Mouse (Mus musculus): Measurements from ENCODE around the gene Flad1. TPM values are rescaled to one million over a fixed set of nuclear protein-coding genes. Genes with fewer than 3 reads are reported as not detected.

Gene Flad1
- polyA plus RNA-seq, 1 experiment, result 58.3 TPM

DNA sequence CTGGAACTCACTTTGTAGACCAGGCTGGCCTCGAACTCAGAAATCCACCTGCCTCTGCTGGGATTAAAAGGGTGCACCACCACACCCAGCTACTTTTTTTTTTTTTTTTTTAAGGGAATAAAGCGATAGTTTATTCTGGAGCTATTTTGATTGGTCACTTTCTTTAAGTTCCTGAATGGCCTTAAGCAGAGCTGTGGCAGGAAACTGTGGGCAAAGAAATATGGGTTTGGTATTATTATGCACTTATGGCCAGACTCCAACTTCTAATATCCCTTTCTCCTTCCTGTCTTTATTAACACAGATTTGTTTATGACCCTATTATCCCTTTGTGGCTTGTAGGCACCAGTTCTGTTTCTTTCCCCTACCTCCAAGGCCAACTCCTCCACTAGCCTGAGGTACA is 8.8 kb upstream of the Flad1 start:
- Histone ChIP-seq H3K27ac (ENCODE audit: control insufficient read depth, insufficient read depth, low read length) (no peak overlapping the region), H3K4me3 (ENCODE audit: control insufficient read depth, insufficient read depth, low read length) (no peak overlapping the region), H3K36me3 (ENCODE audit: control insufficient read depth, insufficient read depth, low read length) (peaks cover 18% of the 10 kb centered on the region), H3K27me3 (ENCODE audit: control insufficient read depth, insufficient read depth, low read length) (no peaks in the 10 kb centered on the region), H3K4me1 (replicated peaks; ENCODE audit: control insufficient read depth, insufficient read depth, low read length) (peaks cover 9% of the 10 kb centered on the region)
- 70% methylated on average over 2 of the region's 2 CpGs for WGBS
- DNase-seq, result no peak
- TF ChIP-seq CTCF (IDR thresholded peaks at IDR 0.05; ENCODE audit: borderline replicate concordance, control insufficient read depth, extremely low read depth, insufficient read depth, low read length, poor library complexity) (no peak), POLR2A (IDR thresholded peaks at IDR 0.05; ENCODE audit: control insufficient read depth, extremely low read depth, insufficient read depth, low read length, poor library complexity) (no peak)

DNA sequence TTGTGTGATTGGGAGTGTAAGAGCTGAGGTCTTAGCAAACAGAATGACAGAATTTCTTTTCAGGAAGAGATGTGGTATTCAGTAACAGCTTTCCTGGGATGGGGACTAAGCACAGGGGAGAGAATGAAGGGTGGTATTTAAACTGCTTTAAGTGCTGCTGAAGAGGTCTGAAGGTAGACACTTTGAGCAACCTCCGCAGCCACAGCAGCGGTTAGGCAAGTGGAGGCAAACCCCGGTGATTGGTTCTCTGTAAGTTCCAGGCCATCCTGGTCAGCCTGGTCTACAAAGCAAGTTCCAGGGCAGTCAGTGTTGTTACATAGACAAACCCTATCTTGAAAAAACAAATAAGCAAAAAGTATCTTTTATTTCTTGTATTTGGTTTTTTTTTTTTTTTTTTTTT is 8.3 kb upstream of the Flad1 start:
- TF ChIP-seq POLR2A (IDR thresholded peaks at IDR 0.05; ENCODE audit: control insufficient read depth, extremely low read depth, insufficient read depth, low read length, poor library complexity), result no peak
- TF ChIP-seq CTCF (IDR thresholded peaks at IDR 0.05; ENCODE audit: borderline replicate concordance, control insufficient read depth, extremely low read depth, insufficient read depth, low read length, poor library complexity), result no peak
- Histone ChIP-seq H3K36me3 (ENCODE audit: control insufficient read depth, insufficient read depth, low read length) (peaks cover 16% of the 10 kb centered on the region), H3K27ac (ENCODE audit: control insufficient read depth, insufficient read depth, low read length) (no peak overlapping the region), H3K4me3 (ENCODE audit: control insufficient read depth, insufficient read depth, low read length) (no peak overlapping the region), H3K4me1 (replicated peaks; ENCODE audit: control insufficient read depth, insufficient read depth, low read length) (peaks cover 9% of the 10 kb centered on the region), H3K27me3 (ENCODE audit: control insufficient read depth, insufficient read depth, low read length) (no peaks in the 10 kb centered on the region)
- 75% methylated on average over 3 of the region's 3 CpGs for WGBS
- no peak for DNase-seq

DNA sequence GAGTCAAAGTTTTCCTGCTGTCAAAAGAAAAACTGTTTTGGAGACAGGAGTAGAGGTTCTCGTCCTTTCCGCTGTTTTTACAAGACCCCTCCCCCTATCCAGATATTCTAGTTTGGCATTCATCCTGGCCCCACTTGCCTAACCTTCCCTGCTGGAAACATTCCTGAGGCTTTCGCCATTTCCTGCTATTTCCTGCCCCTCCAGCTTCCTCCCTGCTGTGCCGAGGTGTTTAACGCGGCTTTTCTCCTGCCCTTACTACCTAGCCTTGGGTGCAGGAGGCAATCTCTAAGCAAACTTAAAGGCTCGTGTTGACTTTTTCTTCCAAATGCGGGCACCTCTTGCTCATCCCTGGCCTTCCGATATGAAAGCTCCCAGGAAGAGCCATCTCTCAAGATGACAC is 7.9 kb upstream of the Flad1 start:
- Histone ChIP-seq H3K36me3 (ENCODE audit: control insufficient read depth, insufficient read depth, low read length) (peaks cover 12% of the 10 kb centered on the region), H3K4me1 (replicated peaks; ENCODE audit: control insufficient read depth, insufficient read depth, low read length) (peaks cover 9% of the 10 kb centered on the region), H3K27me3 (ENCODE audit: control insufficient read depth, insufficient read depth, low read length) (no peaks in the 10 kb centered on the region), H3K27ac (ENCODE audit: control insufficient read depth, insufficient read depth, low read length) (no peak overlapping the region), H3K4me3 (ENCODE audit: control insufficient read depth, insufficient read depth, low read length) (no peak overlapping the region; the same call in 1 of the 2 replicates)
- no peak for DNase-seq
- TF ChIP-seq CTCF (IDR thresholded peaks at IDR 0.05; ENCODE audit: borderline replicate concordance, control insufficient read depth, extremely low read depth, insufficient read depth, low read length, poor library complexity) (no peak), POLR2A (IDR thresholded peaks at IDR 0.05; ENCODE audit: control insufficient read depth, extremely low read depth, insufficient read depth, low read length, poor library complexity) (no peak)
- WGBS, result 44% methylated on average over 9 of the region's 9 CpGs

DNA sequence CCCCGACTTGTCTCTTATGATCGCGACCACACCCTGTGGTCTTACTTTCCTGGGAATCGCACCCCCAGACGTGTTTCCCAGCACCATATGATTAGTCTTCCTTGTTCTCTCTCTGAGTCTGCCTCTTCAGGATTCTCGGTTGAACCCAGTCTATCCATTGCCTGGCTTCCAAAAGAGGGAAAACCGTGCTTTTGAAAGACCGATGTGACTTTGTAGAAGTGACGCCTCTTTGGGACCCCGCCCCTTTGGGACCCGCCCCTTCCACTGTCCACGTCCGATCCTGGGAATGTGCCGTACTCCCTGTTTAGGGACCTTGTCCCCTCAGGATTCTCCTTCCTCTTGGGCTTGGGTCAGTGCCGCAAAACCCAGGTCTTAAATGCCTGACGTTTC is 7.2 kb upstream of the Flad1 start:
- under 1% methylated on average over 16 of the region's 16 CpGs for WGBS
- Histone ChIP-seq H3K27ac (ENCODE audit: control insufficient read depth, insufficient read depth, low read length) (peak overlapping the region; percentile 64; the same call in 1 of the 2 replicates), H3K4me3 (ENCODE audit: control insufficient read depth, insufficient read depth, low read length) (peak overlapping the region; percentile 62), H3K4me1 (replicated peaks; ENCODE audit: control insufficient read depth, insufficient read depth, low read length) (peaks cover 9% of the 10 kb centered on the region), H3K36me3 (ENCODE audit: control insufficient read depth, insufficient read depth, low read length) (peaks cover 5% of the 10 kb centered on the region), H3K27me3 (ENCODE audit: control insufficient read depth, insufficient read depth, low read length) (no peaks in the 10 kb centered on the region)
- TF ChIP-seq POLR2A (IDR thresholded peaks at IDR 0.05; ENCODE audit: control insufficient read depth, extremely low read depth, insufficient read depth, low read length, poor library complexity) (0 out of 2 replicates have a peak, but pooled peaks have one; percentile 14), CTCF (IDR thresholded peaks at IDR 0.05; ENCODE audit: borderline replicate concordance, control insufficient read depth, extremely low read depth, insufficient read depth, low read length, poor library complexity) (no peak)
- no peak for DNase-seq

GRCm38 (mm10) chr3:89418170-89418860 is 6.6 kb upstream of the Flad1 start, which contains the start of the genes Cks1b and Shc1:
TSS of gene Cks1b (minus strand) at chr3:89418383.
TSS of gene Shc1 (plus strand) at chr3:89418443.
- 0 out of 2 replicates have a peak, but pooled peaks cover 3% of the 10 kb centered on the region for H3K36me3 ChIP-seq (ENCODE audit: control insufficient read depth, insufficient read depth, low read length)
- under 1% methylated on average over 39 of the region's 39 CpGs for WGBS
- peak; percentile 91 for DNase-seq
- TF ChIP-seq CTCF (IDR thresholded peaks at IDR 0.05; ENCODE audit: borderline replicate concordance, control insufficient read depth, extremely low read depth, insufficient read depth, low read length, poor library complexity) (0 out of 2 replicates have a peak, but pooled peaks have one; percentile 15), POLR2A (IDR thresholded peaks at IDR 0.05; ENCODE audit: control insufficient read depth, extremely low read depth, insufficient read depth, low read length, poor library complexity) (peak; percentile 29)
- H3K4me1 ChIP-seq (replicated peaks; ENCODE audit: control insufficient read depth, insufficient read depth, low read length), result peaks cover 9% of the 10 kb centered on the region
- peak within 1 kb of the TSS; percentile 62 for H3K4me3 ChIP-seq (ENCODE audit: control insufficient read depth, insufficient read depth, low read length)
- peak within 1 kb of the TSS; percentile 64 for H3K27ac ChIP-seq (ENCODE audit: control insufficient read depth, insufficient read depth, low read length)
- H3K27me3 ChIP-seq (ENCODE audit: control insufficient read depth, insufficient read depth, low read length), result no peaks in the 10 kb centered on the region

GRCm38 (mm10) chr3:89417840-89418169 is 6.1 kb upstream of the Flad1 start:
- DNase-seq, result no peak
- no peak overlapping the region for H3K27ac ChIP-seq (ENCODE audit: control insufficient read depth, insufficient read depth, low read length)
- peak overlapping the region; percentile 62 for H3K4me3 ChIP-seq (ENCODE audit: control insufficient read depth, insufficient read depth, low read length)
- TF ChIP-seq CTCF (IDR thresholded peaks at IDR 0.05; ENCODE audit: borderline replicate concordance, control insufficient read depth, extremely low read depth, insufficient read depth, low read length, poor library complexity), result no peak
- no peak for TF ChIP-seq POLR2A (IDR thresholded peaks at IDR 0.05; ENCODE audit: control insufficient read depth, extremely low read depth, insufficient read depth, low read length, poor library complexity)
- no peaks in the 10 kb centered on the region for H3K27me3 ChIP-seq (ENCODE audit: control insufficient read depth, insufficient read depth, low read length)
- under 1% methylated on average over 20 of the region's 20 CpGs for WGBS
- peaks cover 9% of the 10 kb centered on the region for H3K4me1 ChIP-seq (replicated peaks; ENCODE audit: control insufficient read depth, insufficient read depth, low read length)
- no peaks in the 10 kb centered on the region for H3K36me3 ChIP-seq (ENCODE audit: control insufficient read depth, insufficient read depth, low read length)
